Mouse (Mus musculus) neutrophil, adult 83 days (primary cell): ENCODE data around the gene Gm3453. TPM values are rescaled to one million over a fixed set of nuclear protein-coding genes. Genes with fewer than 3 reads are reported as not detected.

Source experiments
- total RNA-seq, 2 experiments: library from RNA; stranded (reverse); gene quantifications; one replicate each; pipeline ENCODE4 v1.2.4; 2023

Gm3453 gene
- not detected for total RNA-seq

GRCm38 (mm10) chr14:5979037-5979436 is at the start of gene Gm3453:
Gene Gm3453 (minus strand): TSS chr14:5979137.

GRCm38 (mm10) chr14:5961635-5962034 is 17.3 kb downstream of the Gm3453 start, which contains the start of gene Gm3248:
Gene Gm3248 (minus strand): TSS chr14:5961745.

Other genes with a start within 250 kb of the Gm3453 start
- not detected for gene Gm3373, start 237.6 kb downstream of the Gm3453 start, total RNA-seq
- gene Gm3383, start 171.2 kb downstream of the Gm3453 start, total RNA-seq, result not detected
- not detected for gene Gm3424, start 148.8 kb downstream of the Gm3453 start, total RNA-seq
- gene Gm8237, start 98.8 kb downstream of the Gm3453 start, total RNA-seq, result not detected
- not detected for gene Gm3248, start 17.4 kb downstream of the Gm3453 start, total RNA-seq
- gene Gm6337, start 79.1 kb upstream of the Gm3453 start, total RNA-seq, result not detected
- not detected for gene Gm8206, start 114.8 kb upstream of the Gm3453 start, total RNA-seq
- gene Gm3468, start 129.5 kb upstream of the Gm3453 start, total RNA-seq, result not detected
- gene Gm3476, start 146.7 kb upstream of the Gm3453 start, total RNA-seq, result not detected
- gene Gm21560, start 240.2 kb upstream of the Gm3453 start, total RNA-seq, result not detected